Mouse (Mus musculus): ENCODE results near the gene Gm49396. TPM values are rescaled to one million over a fixed set of nuclear protein-coding genes. Genes with fewer than 3 reads are reported as not detected.

Gene Gm49396
- polyA plus RNA-seq, 1 experiment from 2014 or later = 15.4 TPM

Small RNA genes within 50 kb of the gene (microRNA-seq; reads per million reads assigned to microRNA genes)
- gene Gm38670 (1.7 reads per million), gene Mir3569 (not detected)

Other genes starting within 250 kb of the Gm49396 start
- 54.6 and 59.4 TPM in 2 replicates for gene Syne4, start 248.5 kb upstream of the Gm49396 start, polyA plus RNA-seq (2015; fragmentation: Nextera tagmentation; extraction: Ambion mirVana)
- 5.1 TPM in 1 of 2 replicates, not detected in the other for gene E130208F15Rik, start 241.6 kb upstream of the Gm49396 start, polyA plus RNA-seq (2015; fragmentation: Nextera tagmentation; extraction: Ambion mirVana)
- gene Sdhaf1, start 239.4 kb upstream of the Gm49396 start, polyA plus RNA-seq (2015; fragmentation: Nextera tagmentation; extraction: Ambion mirVana) = 19.2 and 22.5 TPM in 2 replicates
- 5.8 and 7.5 TPM in 2 replicates for gene Lrfn3, start 200.6 kb upstream of the Gm49396 start, polyA plus RNA-seq (2015; fragmentation: Nextera tagmentation; extraction: Ambion mirVana)
- gene Tyrobp, start 149.6 kb upstream of the Gm49396 start, polyA plus RNA-seq (2015; fragmentation: Nextera tagmentation; extraction: Ambion mirVana) = 38.9 and 40.9 TPM in 2 replicates
- gene Hcst, start 143.5 kb upstream of the Gm49396 start, polyA plus RNA-seq (2015; fragmentation: Nextera tagmentation; extraction: Ambion mirVana) = 0.72 and 0.91 TPM in 2 replicates
- 1.8 and 2.5 TPM in 2 replicates for gene Nfkbid, start 141.6 kb upstream of the Gm49396 start, polyA plus RNA-seq (2015; fragmentation: Nextera tagmentation; extraction: Ambion mirVana)
- 53.4 and 54.1 TPM in 2 replicates for gene Aplp1, start 117.8 kb upstream of the Gm49396 start, polyA plus RNA-seq (2015; fragmentation: Nextera tagmentation; extraction: Ambion mirVana)
- gene Kirrel2, start 105.7 kb upstream of the Gm49396 start, polyA plus RNA-seq (2015; fragmentation: Nextera tagmentation; extraction: Ambion mirVana) = 0.17 and 0.52 TPM in 2 replicates
- gene Nphs1, start 105.0 kb upstream of the Gm49396 start, polyA plus RNA-seq (2015; fragmentation: Nextera tagmentation; extraction: Ambion mirVana) = 0.13 and 0.36 TPM in 2 replicates
- gene Prodh2, start 69.7 kb upstream of the Gm49396 start, polyA plus RNA-seq (2015; fragmentation: Nextera tagmentation; extraction: Ambion mirVana) = 0.73 TPM in 1 of 2 replicates, not detected in the other
- gene Arhgap33, start 28.3 kb upstream of the Gm49396 start, polyA plus RNA-seq (2015; fragmentation: Nextera tagmentation; extraction: Ambion mirVana) = 16.4 and 17.5 TPM in 2 replicates
- gene Hspb6, start 11.2 kb upstream of the Gm49396 start, polyA plus RNA-seq (2015; fragmentation: Nextera tagmentation; extraction: Ambion mirVana) = 16.5 and 21.0 TPM in 2 replicates
- 15.8 and 17.4 TPM in 2 replicates for gene Proser3, start 11.0 kb upstream of the Gm49396 start, polyA plus RNA-seq (2015; fragmentation: Nextera tagmentation; extraction: Ambion mirVana)
- gene Lin37, start 3.5 kb upstream of the Gm49396 start, polyA plus RNA-seq (2015; fragmentation: Nextera tagmentation; extraction: Ambion mirVana) = 44.1 and 47.7 TPM in 2 replicates
- gene U2af1l4, start within 50 bp of the Gm49396 start, polyA plus RNA-seq (2015; fragmentation: Nextera tagmentation; extraction: Ambion mirVana) = 97.0 and 104 TPM in 2 replicates
- 131 and 138 TPM in 2 replicates for gene Psenen, start 283 bp downstream of the Gm49396 start, polyA plus RNA-seq (2015; fragmentation: Nextera tagmentation; extraction: Ambion mirVana)
- 4.3 and 4.8 TPM in 2 replicates for gene Igflr1, start 2.1 kb downstream of the Gm49396 start, polyA plus RNA-seq (2015; fragmentation: Nextera tagmentation; extraction: Ambion mirVana)
- 9.3 and 13.8 TPM in 2 replicates for gene Kmt2b, start 25.4 kb downstream of the Gm49396 start, polyA plus RNA-seq (2015; fragmentation: Nextera tagmentation; extraction: Ambion mirVana)
- 0.27 and 0.29 TPM in 2 replicates for gene Zbtb32, start 35.6 kb downstream of the Gm49396 start, polyA plus RNA-seq (2015; fragmentation: Nextera tagmentation; extraction: Ambion mirVana)
- gene Upk1a, start 49.5 kb downstream of the Gm49396 start, polyA plus RNA-seq (2015; fragmentation: Nextera tagmentation; extraction: Ambion mirVana) = 0.28 and 0.55 TPM in 2 replicates
- gene Cox6b1, start 62.8 kb downstream of the Gm49396 start, polyA plus RNA-seq (2015; fragmentation: Nextera tagmentation; extraction: Ambion mirVana) = 818 and 841 TPM in 2 replicates
- not detected in 2 replicates for gene Etv2, start 72.5 kb downstream of the Gm49396 start, polyA plus RNA-seq (2015; fragmentation: Nextera tagmentation; extraction: Ambion mirVana)
- 128 and 139 TPM in 2 replicates for gene Rbm42, start 87.0 kb downstream of the Gm49396 start, polyA plus RNA-seq (2015; fragmentation: Nextera tagmentation; extraction: Ambion mirVana)
- 51.0 and 51.3 TPM in 2 replicates for gene Haus5, start 101.7 kb downstream of the Gm49396 start, polyA plus RNA-seq (2015; fragmentation: Nextera tagmentation; extraction: Ambion mirVana)
- gene Pmis2, start 108.3 kb downstream of the Gm49396 start, polyA plus RNA-seq (2015; fragmentation: Nextera tagmentation; extraction: Ambion mirVana) = not detected in 2 replicates
- gene 2200002J24Rik, start 135.6 kb downstream of the Gm49396 start, polyA plus RNA-seq (2015; fragmentation: Nextera tagmentation; extraction: Ambion mirVana) = not detected in 2 replicates
- 0.10 and 0.17 TPM in 2 replicates for gene Atp4a, start 148.9 kb downstream of the Gm49396 start, polyA plus RNA-seq (2015; fragmentation: Nextera tagmentation; extraction: Ambion mirVana)
- 181 and 185 TPM in 2 replicates for gene Tmem147, start 166.2 kb downstream of the Gm49396 start, polyA plus RNA-seq (2015; fragmentation: Nextera tagmentation; extraction: Ambion mirVana)
- 0.74 and 0.90 TPM in 2 replicates for gene Gapdhs, start 180.3 kb downstream of the Gm49396 start, polyA plus RNA-seq (2015; fragmentation: Nextera tagmentation; extraction: Ambion mirVana)
- gene Sbsn, start 188.1 kb downstream of the Gm49396 start, polyA plus RNA-seq (2015; fragmentation: Nextera tagmentation; extraction: Ambion mirVana) = 2.5 and 3.3 TPM in 2 replicates
- 14.5 and 22.3 TPM in 2 replicates for gene Dmkn, start 200.4 kb downstream of the Gm49396 start, polyA plus RNA-seq (2015; fragmentation: Nextera tagmentation; extraction: Ambion mirVana)
- gene Krtdap, start 224.6 kb downstream of the Gm49396 start, polyA plus RNA-seq (2015; fragmentation: Nextera tagmentation; extraction: Ambion mirVana) = 72.6 and 127 TPM in 2 replicates

All from embryonic facial prominence, embryonic 13.5 days (tissue).